Mouse (Mus musculus) heart, postnatal 4 days (tissue): ENCODE data around the gene Prmt9. TPM values are rescaled to one million over a fixed set of nuclear protein-coding genes. Genes with fewer than 3 reads are reported as not detected.

ENCODE experiments used
- DNase-seq: peaks from one replicate; pipeline ENCODE4 v3.0.0; 2021
- total RNA-seq, 2 experiments: library from RNA; stranded (reverse); gene quantifications; 2 replicates each; pipeline ENCODE4 v1.2.3; 2021

The Prmt9 gene
- total RNA-seq, 2 experiments from 2014 or later: 14.1 to 15.5 TPM

DNA sequence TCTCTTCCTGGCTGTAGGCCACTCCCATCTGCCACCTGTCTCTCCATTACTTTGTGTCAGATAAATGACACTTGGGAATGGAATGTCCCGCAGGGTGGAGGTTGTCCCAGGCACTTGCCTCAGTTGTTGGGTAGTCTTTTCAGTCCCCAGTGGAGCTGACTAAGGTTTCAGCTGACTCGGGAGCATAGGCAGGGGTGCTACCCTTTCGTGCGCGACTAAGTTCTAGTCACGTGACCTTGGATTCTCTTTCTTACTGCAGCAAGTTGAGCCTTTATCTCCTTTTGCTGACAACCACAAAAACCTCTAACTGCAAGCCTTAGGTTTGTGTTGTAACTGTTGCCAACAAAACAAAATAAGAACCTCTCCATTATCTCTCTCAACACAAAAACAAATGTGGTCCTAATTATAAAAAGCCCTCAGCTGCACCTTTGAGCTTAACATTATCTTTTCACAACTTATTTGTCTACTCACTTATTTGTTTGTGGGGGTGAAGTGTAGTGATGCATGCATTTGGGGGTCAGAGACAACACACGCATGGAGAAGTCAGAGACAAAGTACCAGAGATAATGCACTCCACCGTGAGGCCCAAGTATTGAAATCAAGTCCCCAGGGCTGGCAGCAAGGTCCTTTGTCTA is 14.7 kb upstream of the Prmt9 start:
- DNase-seq: no peak

- DNase-seq: peak; percentile 69
These were observed 14.1 kb upstream of the Prmt9 start for GRCm38 (mm10) chr8:77535026-77535595.

GRCm38 (mm10) chr8:77536821-77537220 is 12.4 kb upstream of the Prmt9 start:
- no peak for DNase-seq

GRCm38 (mm10) chr8:77538256-77538655 is 10.9 kb upstream of the Prmt9 start:
- DNase-seq: no peak

DNA sequence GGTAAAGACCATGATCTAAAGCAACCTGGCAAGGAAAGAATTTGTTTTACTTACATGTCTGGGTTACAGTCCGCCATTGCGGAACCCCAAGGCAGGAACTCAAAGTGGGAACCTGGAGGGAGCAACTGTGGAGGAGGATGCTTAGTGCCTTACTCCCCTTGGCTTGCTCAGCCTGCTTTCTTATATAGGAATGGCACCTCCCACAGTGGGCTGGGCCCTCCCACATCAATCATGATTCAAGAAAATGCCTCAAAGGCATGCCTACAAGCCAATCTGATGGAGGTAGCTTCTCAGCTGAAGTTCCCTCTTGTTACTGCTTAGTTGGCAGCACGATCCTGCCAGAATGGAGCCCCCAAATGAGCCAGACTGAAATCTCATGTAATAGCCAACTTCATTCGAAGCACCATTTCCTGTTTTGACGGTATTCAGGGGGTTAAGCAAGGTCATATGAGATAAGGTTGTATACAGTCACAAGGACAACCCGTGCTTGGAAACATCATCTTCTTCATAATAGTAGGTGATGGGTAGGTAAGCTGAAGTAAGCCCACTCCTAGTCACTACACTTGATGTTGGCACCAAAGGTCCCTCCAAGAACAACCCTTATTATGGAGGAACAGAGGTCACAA is 5.9 kb upstream of the Prmt9 start:
- no peak for DNase-seq

GRCm38 (mm10) chr8:77544428-77544827 is 4.8 kb upstream of the Prmt9 start:
- no peak for DNase-seq

DNA sequence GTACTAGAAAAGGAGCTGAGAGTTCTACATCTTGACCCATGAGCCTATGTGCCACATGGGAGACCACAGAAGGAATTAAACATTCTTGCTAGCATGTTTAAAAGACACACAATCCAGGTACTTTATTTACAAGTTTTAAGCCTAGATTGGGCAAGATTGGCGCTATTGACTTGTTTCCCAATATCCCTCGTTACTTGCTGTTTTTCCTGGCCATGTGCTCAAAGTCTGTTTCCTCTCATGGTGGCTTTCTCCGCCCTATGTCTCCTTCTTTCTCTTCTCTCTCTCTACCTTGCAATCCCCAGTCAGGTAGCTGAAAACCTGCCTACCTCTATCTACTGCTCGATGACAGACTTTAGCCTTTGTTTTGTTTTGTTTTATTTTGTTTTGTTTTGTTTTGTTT is 3.6 kb upstream of the Prmt9 start:
- DNase-seq: no peak

DNA sequence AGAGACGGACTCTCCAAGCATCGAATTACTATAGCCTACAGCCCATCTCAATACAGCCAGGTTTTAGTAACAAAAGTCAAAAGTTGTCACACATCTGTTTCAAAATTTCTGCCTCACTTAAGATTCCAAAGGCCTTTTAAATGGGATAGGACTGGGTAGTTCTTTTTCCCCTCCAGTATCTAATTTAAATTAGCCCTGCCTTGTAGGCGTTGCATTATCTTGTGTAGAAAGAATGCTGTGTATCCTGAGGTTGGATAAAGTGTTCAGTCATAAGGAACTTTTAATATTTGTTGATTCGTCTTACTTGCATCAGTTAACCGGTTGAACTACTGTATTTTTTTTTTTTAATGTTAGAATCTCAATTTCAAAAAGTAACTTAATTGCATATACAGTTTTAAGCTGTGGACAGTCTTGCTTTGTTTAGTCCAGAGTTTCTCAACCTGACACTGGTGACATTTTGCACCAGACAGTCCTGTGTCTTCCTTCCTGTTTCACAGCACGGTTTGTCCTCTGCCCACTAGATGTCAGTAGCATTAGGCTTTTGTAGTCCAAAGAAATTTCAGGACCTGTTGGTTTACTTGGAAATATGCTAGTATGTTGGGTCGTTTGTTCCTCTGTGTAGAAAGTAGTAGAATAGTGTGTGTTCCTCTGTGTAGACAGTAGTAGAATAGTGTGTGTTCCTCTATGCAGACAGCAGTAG is 834 bp downstream of the Prmt9 start:
- peak; percentile 41 for DNase-seq

DNA sequence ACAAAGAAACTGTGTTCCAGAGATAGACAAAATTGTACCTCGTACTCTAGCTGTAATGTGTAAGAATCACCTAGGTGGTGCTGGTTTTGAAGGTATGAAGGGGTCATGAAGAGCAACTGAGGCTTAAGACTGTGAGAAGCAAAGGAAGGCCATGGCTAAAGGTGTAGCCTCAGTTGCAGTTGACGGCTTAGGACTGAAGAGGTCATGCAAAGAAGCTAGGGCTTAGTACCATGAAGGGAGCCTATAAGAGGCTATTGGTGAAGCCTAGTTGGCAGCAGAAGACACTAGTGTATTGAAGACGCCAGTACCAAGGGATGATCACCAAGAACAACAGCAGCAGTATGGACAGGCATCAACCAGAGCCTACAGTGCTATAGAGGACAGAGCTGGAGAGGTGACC is 3.3 kb downstream of the Prmt9 start:
- DNase-seq: no peak

DNA sequence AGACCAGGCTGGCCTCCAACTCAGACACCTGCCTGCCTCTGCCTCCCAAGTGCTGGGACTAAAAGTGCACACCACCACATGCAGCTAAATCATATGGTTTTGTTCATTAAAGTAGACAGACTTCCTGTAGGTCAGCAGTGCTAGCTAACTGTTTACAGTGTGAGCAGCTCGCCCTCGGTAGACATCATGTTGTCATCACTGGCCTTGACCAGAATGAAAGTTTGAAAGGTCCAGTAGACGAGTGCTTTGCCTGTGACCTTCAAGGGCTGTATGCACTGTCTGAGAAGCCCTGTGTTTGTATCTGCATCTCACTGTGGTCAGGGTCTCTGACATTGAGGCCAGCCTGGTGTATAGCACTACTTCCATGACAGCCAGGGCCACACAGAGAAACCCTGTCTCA is 12.2 kb downstream of the Prmt9 start:
- no peak for DNase-seq

DNA sequence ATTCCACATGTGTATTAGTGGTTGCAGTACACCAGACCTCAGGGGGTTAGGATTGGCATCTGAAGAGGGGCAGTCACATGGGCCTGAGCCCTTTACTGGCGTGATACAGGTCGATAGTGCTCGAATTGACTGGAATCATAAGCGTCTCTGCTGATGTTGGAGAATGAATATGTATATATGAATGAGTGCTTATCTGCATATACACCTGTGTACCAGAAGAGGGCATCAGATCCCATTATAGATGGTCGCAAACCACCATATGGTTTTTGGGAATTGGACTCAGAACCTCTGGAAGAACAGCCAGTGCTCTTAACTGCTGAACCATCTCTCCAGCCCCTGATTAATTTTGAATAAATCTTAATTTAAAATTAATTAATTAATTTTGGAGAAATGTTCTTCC is 25.0 kb downstream of the Prmt9 start:
- DNase-seq: no peak

DNA sequence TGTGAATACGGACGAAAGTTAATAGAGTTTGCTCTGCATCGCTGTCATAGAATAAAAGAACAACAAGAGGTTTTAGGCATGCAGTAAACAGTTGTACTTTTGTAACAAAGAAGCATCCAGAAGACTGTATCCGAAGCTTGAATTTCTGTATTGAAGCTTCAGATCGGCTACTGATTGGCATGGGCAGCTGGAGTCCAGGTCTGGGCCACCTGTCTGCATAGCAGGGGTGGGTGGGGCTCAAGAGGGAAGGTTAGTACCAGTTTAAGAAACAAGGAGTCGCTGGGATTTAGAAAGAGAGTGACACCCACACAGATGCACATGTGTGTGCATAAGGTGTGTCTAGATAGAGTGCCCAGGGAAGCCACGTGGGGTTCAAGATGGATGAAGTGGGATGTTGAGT is 28.5 kb downstream of the Prmt9 start:
- DNase-seq: no peak

DNA sequence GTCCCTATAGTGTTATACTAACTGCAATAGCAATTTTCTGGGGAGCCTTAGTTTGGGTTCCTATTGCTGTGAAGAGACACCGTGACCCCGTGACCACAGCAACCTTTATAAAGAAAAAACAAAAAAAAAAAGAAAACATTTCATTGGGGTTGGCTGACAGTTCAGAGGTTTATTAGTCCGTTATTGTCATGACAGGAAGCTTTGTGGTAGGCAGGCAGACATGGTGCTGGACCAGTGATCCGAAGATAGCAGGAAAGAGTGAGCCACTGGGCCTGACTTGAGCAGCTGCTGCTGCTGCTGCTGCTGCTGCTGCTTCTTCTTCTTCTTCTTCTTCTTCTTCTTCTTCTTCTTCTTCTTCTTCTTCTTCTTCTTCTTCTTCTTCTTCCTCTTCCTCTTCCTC is 35.0 kb downstream of the Prmt9 start:
- DNase-seq: no peak

- DNase-seq: no peak
These were observed 60.4 kb downstream of the Prmt9 start for GRCm38 (mm10) chr8:77609621-77610020.

DNA sequence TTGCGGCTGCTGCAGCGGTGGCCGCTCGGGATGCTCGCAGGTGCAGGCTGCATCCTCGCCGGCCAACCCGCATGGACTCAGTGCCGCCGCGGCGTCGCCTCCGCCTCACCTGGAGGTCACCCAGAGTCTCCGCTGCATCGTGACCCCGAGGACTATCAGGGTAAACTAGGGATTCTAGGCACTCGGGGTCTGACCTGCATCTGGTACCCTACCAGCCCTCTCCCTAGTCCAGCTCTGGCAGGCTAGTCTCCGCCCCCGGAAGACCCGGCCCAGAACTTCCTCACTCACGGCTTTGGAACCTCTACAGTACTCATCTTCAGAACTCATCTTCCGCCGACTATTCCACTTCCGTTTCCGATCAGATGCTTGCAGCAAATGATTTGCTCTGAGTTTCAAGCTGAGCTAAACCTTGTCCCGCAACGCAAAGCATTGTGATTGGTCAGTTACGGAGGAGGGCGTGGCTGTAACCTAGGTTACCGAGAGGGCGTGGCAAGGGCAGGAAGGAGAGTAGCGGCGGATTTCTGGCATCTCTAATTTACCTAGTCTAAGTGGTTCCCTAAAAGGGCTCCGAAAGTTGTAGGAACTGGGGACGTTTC is 61.3 kb downstream of the Prmt9 start, which contains the start of gene Tmem184c:
Gene Tmem184c (minus strand): TSS at position 325 of the 596 bp plus-strand sequence.
- peak; percentile 98 for DNase-seq

DNA sequence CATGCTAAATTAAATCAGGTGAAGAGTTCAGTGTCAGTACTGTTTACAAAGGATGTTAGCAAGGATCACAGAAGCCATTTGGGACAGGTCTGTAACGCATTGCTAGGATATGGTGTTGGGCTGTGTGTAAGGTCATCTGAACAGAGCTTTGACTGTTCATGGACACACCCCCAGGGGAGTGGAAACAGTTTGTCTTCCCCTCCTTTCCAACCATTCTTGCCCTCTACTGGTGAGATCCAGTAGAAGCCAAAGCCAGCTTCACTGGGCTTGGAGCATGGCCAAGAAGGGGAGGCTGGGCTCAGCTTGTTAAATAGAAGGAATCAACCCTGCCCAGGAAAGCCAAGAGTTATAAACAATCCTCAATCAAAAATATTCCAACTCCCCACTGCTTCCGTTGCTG is 68.7 kb downstream of the Prmt9 start:
- peak; percentile 76 for DNase-seq

DNA sequence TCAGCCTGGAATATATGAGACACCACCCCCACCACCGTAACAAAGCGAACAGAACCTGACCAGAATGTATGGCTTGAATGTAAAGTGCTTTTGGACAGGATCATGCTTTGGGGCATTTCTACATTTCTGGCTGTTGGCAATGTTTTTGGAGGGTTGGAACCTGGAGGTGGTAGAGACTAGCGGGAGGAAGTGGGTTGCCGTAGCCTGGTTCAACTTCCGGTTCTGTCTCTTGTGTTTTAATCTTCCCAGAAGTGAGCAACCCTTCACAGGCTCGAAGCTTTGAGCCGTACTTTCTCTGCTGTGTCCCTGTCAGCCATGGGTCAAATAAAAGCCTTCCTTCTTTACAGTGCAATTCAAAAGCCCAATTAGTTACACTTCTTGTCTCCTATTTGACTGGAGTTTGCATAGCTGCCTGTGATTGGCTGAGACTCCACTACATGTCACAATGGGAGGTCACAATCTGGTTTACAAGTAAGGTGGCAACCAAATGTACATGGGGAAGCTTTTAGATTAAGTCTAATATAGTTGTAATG is 74.5 kb downstream of the Prmt9 start:
- DNase-seq: no peak

GRCm38 (mm10) chr8:77629858-77630537 is 80.8 kb downstream of the Prmt9 start:
- peak; percentile 92 for DNase-seq

DNA sequence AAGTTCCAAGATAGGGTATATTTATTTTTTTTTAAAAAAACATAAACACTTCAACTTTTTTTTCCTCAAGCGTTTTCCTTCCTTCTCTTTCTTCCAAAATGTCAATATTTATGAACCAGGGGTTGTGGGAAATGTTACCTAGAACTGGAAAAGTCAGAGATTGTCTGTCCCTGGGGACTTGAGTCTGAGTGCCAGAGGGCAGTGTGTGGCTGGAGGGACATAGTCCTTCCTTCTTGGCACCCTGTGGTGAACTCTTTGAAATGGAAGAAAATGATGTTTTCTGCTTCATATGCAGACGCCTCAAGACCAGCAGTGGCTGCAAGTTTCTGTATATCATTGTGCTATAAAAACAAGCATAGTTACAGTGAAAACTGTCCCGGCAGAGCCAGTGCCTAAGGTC is 81.5 kb downstream of the Prmt9 start:
- DNase-seq: no peak
